Mouse (Mus musculus): ENCODE results near the gene Pum1.

DNA sequence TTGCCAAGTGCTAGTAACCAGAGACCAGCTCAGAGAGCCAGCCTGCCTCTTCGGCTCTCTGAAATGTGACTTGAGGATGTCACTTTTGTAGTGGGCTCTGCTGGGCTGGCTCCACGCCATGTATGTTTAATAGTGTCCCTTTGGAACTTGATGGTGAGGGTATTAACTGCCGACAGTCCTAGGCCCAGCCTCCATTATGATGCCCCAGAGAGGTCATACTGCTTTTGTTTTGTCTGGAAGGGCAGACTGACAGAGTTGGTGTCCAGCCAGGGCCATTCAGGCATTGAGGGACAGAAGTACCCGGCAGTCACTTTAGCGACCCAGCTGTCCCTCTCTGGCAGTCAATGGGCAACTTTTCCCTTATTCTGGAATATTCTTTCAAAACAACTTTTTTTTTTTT lies 146.7 kb downstream of the Pum1 start:
- TF ChIP-seq POLR2A (IDR thresholded peaks at IDR 0.05; ENCODE audit: borderline replicate concordance, control insufficient read depth, low read depth, low read length) (no peak), CTCF (IDR thresholded peaks at IDR 0.05; ENCODE audit: control insufficient read depth, insufficient read depth, low read length) (no peak)
